ENCODE assay signal across 24 mouse cellular contexts in the genomic region with DNA sequence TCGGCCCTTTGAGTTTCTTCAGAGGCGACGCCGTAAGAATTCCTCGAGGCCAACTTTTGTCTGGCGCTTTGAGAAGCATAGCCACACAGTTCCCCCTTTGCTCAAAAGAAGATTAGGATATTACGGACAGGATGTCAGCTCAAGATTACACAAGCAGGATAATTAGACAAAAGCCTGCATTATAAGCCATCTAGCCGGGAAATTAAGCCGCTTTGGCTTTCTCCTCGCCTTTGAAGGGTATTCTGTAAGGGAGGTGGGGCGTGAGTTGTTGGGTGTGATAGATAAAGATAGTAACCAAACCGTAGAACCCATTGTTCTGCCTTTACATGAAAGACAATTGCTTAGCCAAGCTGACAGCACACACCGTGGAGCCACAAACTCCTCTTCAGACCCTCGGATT.
A peak's percentile ranks its signal among the peaks of the same experiment; 100 is the strongest.
DNase-seq lines count a peak whose midpoint lies in the region; ATAC-seq lines count a peak whose summit lies in the region.
"Had no signal": no experiment of that assay in that cellular context is flagged by ENCODE, and none has a peak within 500 bp of the region (broad histone marks: within the 10 kb centered on the region; RNA-seq: fewer than 3 reads in every experiment).

No protein-coding gene starts in this region.

- WGBS in embryonic facial prominence, embryonic 14.5 days = 77% methylated on average over 14 of the region's 14 CpGs
- WGBS in embryonic facial prominence, embryonic 10.5 days = 77% methylated on average over 14 of the region's 14 CpGs
- WGBS in midbrain, embryonic 12.5 days = 33% methylated on average over 14 of the region's 14 CpGs
- 47% methylated on average over 14 of the region's 14 CpGs for WGBS in midbrain, embryonic 10.5 days

- no peak overlapping the region for H3K9ac ChIP-seq in embryonic facial prominence, embryonic 14.5 days (ENCODE audit: low read depth, low read length)
- no peak overlapping the region for H3K9ac ChIP-seq in midbrain, embryonic 12.5 days (replicated peaks)
- H3K9ac ChIP-seq: embryonic facial prominence, embryonic 12.5 days; forebrain, embryonic 13.5 days; hindbrain, embryonic 12.5 days had no signal

- H3K27ac ChIP-seq in embryonic facial prominence, embryonic 14.5 days (replicated peaks; ENCODE audit: low read depth, low read length) = no peak overlapping the region
- H3K27ac ChIP-seq in embryonic facial prominence, embryonic 10.5 days (replicated peaks) = no peak overlapping the region
- H3K27ac ChIP-seq in midbrain, embryonic 12.5 days (replicated peaks) = no peak overlapping the region
- H3K27ac ChIP-seq in midbrain, embryonic 10.5 days (replicated peaks) = no peak overlapping the region
- H3K27ac ChIP-seq: embryonic facial prominence, embryonic 12.5 days; forebrain, embryonic 13.5 days; gastrocnemius, adult 2 months; hindbrain, embryonic 12.5 days had no signal

- H3K4me2 ChIP-seq in embryonic facial prominence, embryonic 14.5 days (ENCODE audit: low read depth, low read length) = no peak overlapping the region
- H3K4me2 ChIP-seq in midbrain, embryonic 12.5 days (replicated peaks) = no peak overlapping the region
- H3K4me2 ChIP-seq: embryonic facial prominence, embryonic 12.5 days; forebrain, embryonic 13.5 days; hindbrain, embryonic 12.5 days had no signal

- H3K9me3 ChIP-seq in embryonic facial prominence, embryonic 14.5 days (ENCODE audit: control insufficient read depth, low read length) = no peaks in the 10 kb centered on the region
- H3K9me3 ChIP-seq in embryonic facial prominence, embryonic 10.5 days = no peaks in the 10 kb centered on the region
- no peaks in the 10 kb centered on the region for H3K9me3 ChIP-seq in midbrain, embryonic 12.5 days
- no peaks in the 10 kb centered on the region for H3K9me3 ChIP-seq in midbrain, embryonic 10.5 days (replicated peaks)
- H3K9me3 ChIP-seq: embryonic facial prominence, embryonic 12.5 days; forebrain, embryonic 13.5 days; hindbrain, embryonic 12.5 days had no signal

- no peaks in the 10 kb centered on the region for H3K4me1 ChIP-seq in embryonic facial prominence, embryonic 14.5 days (ENCODE audit: control insufficient read depth, insufficient read depth, low read length)
- no peaks in the 10 kb centered on the region for H3K4me1 ChIP-seq in embryonic facial prominence, embryonic 10.5 days
- H3K4me1 ChIP-seq in midbrain, embryonic 12.5 days = peaks cover 18% of the 10 kb centered on the region; the same call in 1 of the 2 replicates
- peaks cover 21% of the 10 kb centered on the region for H3K4me1 ChIP-seq in midbrain, embryonic 10.5 days
- H3K4me1 ChIP-seq: embryonic facial prominence, embryonic 12.5 days had no signal

- H3K4me3 ChIP-seq in embryonic facial prominence, embryonic 14.5 days (ENCODE audit: low read depth, low read length) = no peak overlapping the region
- no peak overlapping the region for H3K4me3 ChIP-seq in embryonic facial prominence, embryonic 10.5 days
- H3K4me3 ChIP-seq in midbrain, embryonic 12.5 days = no peak overlapping the region
- no peak overlapping the region for H3K4me3 ChIP-seq in midbrain, embryonic 10.5 days
- H3K4me3 ChIP-seq: embryonic facial prominence, embryonic 12.5 days; forebrain, embryonic 13.5 days; gastrocnemius, adult 2 months; hindbrain, embryonic 12.5 days had no signal

- DNase-seq in embryonic facial prominence, embryonic 14.5 days (ENCODE audit: low spot score) = peak; percentile 6
- DNase-seq in embryonic facial prominence, embryonic 10.5 days (ENCODE audit: low spot score) = no peak
- no peak for DNase-seq in midbrain, embryonic 10.5 days (ENCODE audit: low spot score)
- peak; percentile 49 for DNase-seq in retina, adult 2 months (ENCODE audit: low read depth, low spot score)
- no peak for DNase-seq in retina, embryonic 14.5 days (ENCODE audit: low spot score)
- DNase-seq in layer of hippocampus, adult 11-12 months (ENCODE audit: low spot score) = no peak
- DNase-seq in urinary bladder, postnatal 36 days (ENCODE audit: low spot score in 2 of 2) = no peak
- DNase-seq: adrenal gland, adult 8-10 months; adrenal gland, postnatal 36 days; B cell, adult 2 months; cerebellum, adult 11 months; cerebellum, adult 8-10 months; cerebellum, postnatal 14 days; embryo, embryonic 11 days; gastrocnemius, adult 2 months; gastrocnemius, postnatal 25 days; heart, postnatal 10 days; heart, postnatal 4 days had no signal

- no peaks in the 10 kb centered on the region for H3K27me3 ChIP-seq in embryonic facial prominence, embryonic 14.5 days (replicated peaks; ENCODE audit: control insufficient read depth, insufficient read depth, low read length)
- H3K27me3 ChIP-seq in embryonic facial prominence, embryonic 10.5 days (replicated peaks; ENCODE audit: low read depth, poor library complexity, severe bottlenecking) = no peaks in the 10 kb centered on the region
- peaks cover 38% of the 10 kb centered on the region for H3K27me3 ChIP-seq in midbrain, embryonic 12.5 days
- peaks cover 36% of the 10 kb centered on the region for H3K27me3 ChIP-seq in midbrain, embryonic 10.5 days (ENCODE audit: low read depth, poor library complexity, severe bottlenecking)

- no peaks in the 10 kb centered on the region for H3K36me3 ChIP-seq in embryonic facial prominence, embryonic 14.5 days (ENCODE audit: control insufficient read depth, insufficient read depth, low read length)
- no peaks in the 10 kb centered on the region for H3K36me3 ChIP-seq in embryonic facial prominence, embryonic 10.5 days (replicated peaks)
- H3K36me3 ChIP-seq in midbrain, embryonic 12.5 days = no peaks in the 10 kb centered on the region
- no peaks in the 10 kb centered on the region for H3K36me3 ChIP-seq in midbrain, embryonic 10.5 days
- H3K36me3 ChIP-seq: embryonic facial prominence, embryonic 12.5 days; G1E; hindbrain, embryonic 12.5 days had no signal

- ATAC-seq in embryonic facial prominence, embryonic 14.5 days (ENCODE audit: low read depth) = no peak
- 0 out of 2 replicates have a peak, but pooled peaks have one; percentile 27 for ATAC-seq in midbrain, embryonic 12.5 days (ENCODE audit: low FRiP score, low read depth)
- ATAC-seq: CD4-positive, CD25-positive, alpha-beta regulatory T cell, adult 4 months; forebrain, embryonic 13.5 days had no signal

Comparison
In these comparisons a context has a peak if more than half of its experiments do, and no peak if none do; other contexts are left out.
1. DNase-seq: peak in embryonic facial prominence, embryonic 14.5 days (single experiment) and retina, adult 2 months (single experiment); none in embryonic facial prominence, embryonic 10.5 days (single experiment), midbrain, embryonic 10.5 days (single experiment), retina, embryonic 14.5 days (single experiment), layer of hippocampus, adult 11-12 months (single experiment) and urinary bladder, postnatal 36 days (0 of 2).